In the genomic region with DNA sequence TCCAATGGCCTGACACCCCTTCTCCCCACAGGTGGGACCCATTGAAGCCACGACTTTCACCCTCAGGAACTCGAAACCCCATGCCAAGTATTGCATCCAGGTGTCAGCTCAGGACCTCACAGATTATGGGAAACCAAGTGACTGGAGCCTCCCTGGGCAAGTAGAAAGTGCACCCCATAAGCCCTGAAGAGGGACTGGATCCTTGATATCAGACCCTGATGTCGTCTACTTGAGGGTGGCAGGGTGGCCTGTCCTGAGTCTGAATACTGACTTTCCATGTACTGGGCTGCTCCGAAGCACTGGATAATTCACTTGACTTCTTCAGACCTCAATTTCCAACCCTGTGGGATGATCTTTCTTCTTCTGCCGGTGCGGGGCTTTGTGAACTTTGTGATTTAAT, we compare ENCODE assay signal across 9 mouse cellular contexts. TPM values are rescaled to one million over a fixed set of nuclear protein-coding genes. Genes with fewer than 3 reads are reported as not detected.
DNase-seq lines count a peak whose midpoint lies in the region; ATAC-seq lines count a peak whose summit lies in the region.
"Had no signal": no experiment of that assay in that cellular context is flagged by ENCODE, and none has a peak within 500 bp of the region (broad histone marks: within the 10 kb centered on the region; RNA-seq: fewer than 3 reads in every experiment).

No protein-coding gene starts in this region.

- no peaks in the 10 kb centered on the region for H3K9me3 ChIP-seq in lung, embryonic 16.5 days (ENCODE audit: control insufficient read depth, low read length)
- no peaks in the 10 kb centered on the region for H3K9me3 ChIP-seq in intestine, embryonic 16.5 days (ENCODE audit: control insufficient read depth, low read length)
- H3K9me3 ChIP-seq in neural tube, embryonic 13.5 days = no peaks in the 10 kb centered on the region

- H3K4me3 ChIP-seq in lung, embryonic 16.5 days (ENCODE audit: low read length) = peak overlapping the region; percentile 45
- H3K4me3 ChIP-seq in intestine, embryonic 16.5 days (ENCODE audit: low read length) = peak overlapping the region; percentile 59
- peak overlapping the region; percentile 44 for H3K4me3 ChIP-seq in neural tube, embryonic 13.5 days

- ATAC-seq in lung, embryonic 16.5 days (ENCODE audit: low read depth) = no peak
- no peak for ATAC-seq in intestine, embryonic 16.5 days
- ATAC-seq in neural tube, embryonic 13.5 days (ENCODE audit: low read depth) = no peak

- H3K9ac ChIP-seq in lung, embryonic 16.5 days (ENCODE audit: low read length) = peak overlapping the region; percentile 21; the same call in 1 of the 2 replicates
- 0 out of 2 replicates have a peak overlapping the region, but pooled peaks have one; percentile 63 for H3K9ac ChIP-seq in intestine, embryonic 16.5 days (ENCODE audit: low read depth, low read length)
- H3K9ac ChIP-seq in neural tube, embryonic 13.5 days = peak overlapping the region; percentile 57

- H3K4me2 ChIP-seq in lung, embryonic 16.5 days (ENCODE audit: low read depth, low read length) = peak overlapping the region; percentile 46
- H3K4me2 ChIP-seq in intestine, embryonic 16.5 days (ENCODE audit: low read depth, low read length) = peak overlapping the region; percentile 68
- peak overlapping the region; percentile 66 for H3K4me2 ChIP-seq in neural tube, embryonic 13.5 days

- H3K27ac ChIP-seq in lung, embryonic 16.5 days (ENCODE audit: low read length) = no peak overlapping the region
- H3K27ac ChIP-seq in intestine, embryonic 16.5 days (ENCODE audit: low read length) = no peak overlapping the region
- H3K27ac ChIP-seq in neural tube, embryonic 13.5 days (replicated peaks) = peak overlapping the region; percentile 34
- H3K27ac ChIP-seq: macrophage had no signal

- H3K36me3 ChIP-seq in lung, embryonic 16.5 days (ENCODE audit: control insufficient read depth, insufficient read depth, low read length) = peaks cover under 1% of the 10 kb centered on the region
- H3K36me3 ChIP-seq in intestine, embryonic 16.5 days (ENCODE audit: control insufficient read depth, insufficient read depth, low read length) = no peaks in the 10 kb centered on the region
- H3K36me3 ChIP-seq in neural tube, embryonic 13.5 days = peaks cover 8% of the 10 kb centered on the region; the same call in 1 of the 2 replicates

- 32% methylated on average over 6 of the region's 6 CpGs for WGBS in lung, embryonic 16.5 days
- 42% methylated on average over 6 of the region's 6 CpGs for WGBS in intestine, embryonic 16.5 days
- 38% methylated on average over 6 of the region's 6 CpGs for WGBS in neural tube, embryonic 13.5 days

- peak; percentile 2 to 3 for DNase-seq in adrenal gland, postnatal 4 days (ENCODE audit: low spot score in 2 of 2)
- no peak for DNase-seq in adrenal gland, adult 18-20 months (ENCODE audit: low spot score in 2 of 2)
- no peak for DNase-seq in lung, postnatal 14 days
- DNase-seq in natural killer cell, adult 2 months (ENCODE audit: low spot score in 2 of 2) = no peak
- DNase-seq in adrenal gland, adult 8-10 months = no peak

- H3K27me3 ChIP-seq in lung, embryonic 16.5 days (ENCODE audit: control insufficient read depth, insufficient read depth, low read depth, low read length) = peaks cover 4% of the 10 kb centered on the region; the same call in 1 of the 2 replicates
- H3K27me3 ChIP-seq in intestine, embryonic 16.5 days (replicated peaks; ENCODE audit: control insufficient read depth, insufficient read depth, low read length) = peaks cover 3% of the 10 kb centered on the region; the same call in 1 of the 2 replicates
- peaks cover 20% of the 10 kb centered on the region for H3K27me3 ChIP-seq in neural tube, embryonic 13.5 days

- peaks cover 15% of the 10 kb centered on the region for H3K4me1 ChIP-seq in lung, embryonic 16.5 days (replicated peaks; ENCODE audit: control insufficient read depth, insufficient read depth, low read length)
- H3K4me1 ChIP-seq in intestine, embryonic 16.5 days (ENCODE audit: control insufficient read depth, insufficient read depth, low read length) = peaks cover 23% of the 10 kb centered on the region
- H3K4me1 ChIP-seq in neural tube, embryonic 13.5 days (replicated peaks) = peaks cover 40% of the 10 kb centered on the region

RNA-seq across cellular contexts. Expression of a gene that starts 2.3 kb away (rescaled TPM):
- 10 to 100 TPM; 22.7 to 26.9 TPM for total RNA-seq in adrenal gland, postnatal 4 days (2021)
- 10 to 100 TPM; 17.4 to 17.9 TPM for total RNA-seq in adrenal gland, adult 18-20 months (2021)
- 25.5 and 27.3 TPM in 2 replicates for polyA plus RNA-seq in lung, embryonic 16.5 days (2015; fragmentation: Nextera tagmentation; extraction: Ambion mirVana)
- polyA plus RNA-seq in intestine, embryonic 16.5 days (2015; fragmentation: Nextera tagmentation; extraction: Ambion mirVana) = 19.7 and 21.5 TPM in 2 replicates
- polyA plus RNA-seq in neural tube, embryonic 13.5 days (2015; fragmentation: Nextera tagmentation; extraction: Ambion mirVana) = 21.1 and 24.1 TPM in 2 replicates
- total RNA-seq in adrenal gland, adult 8-10 months (2022) = 10 to 100 TPM; 18.6 to 21.4 (median 20.3) TPM

RNA-seq across cellular contexts. Expression of a gene that starts 4.2 kb away (rescaled TPM):
- total RNA-seq in adrenal gland, postnatal 4 days (2021) = 1 to 10 TPM; 2.1 to 3.0 TPM
- total RNA-seq in adrenal gland, adult 18-20 months (2021) = 1 to 10 TPM in 1 of 2 experiments, under 1 TPM in 1; 0.70 to 1.3 TPM
- 2.0 and 2.8 TPM in 2 replicates for polyA plus RNA-seq in lung, embryonic 16.5 days (2015; fragmentation: Nextera tagmentation; extraction: Ambion mirVana)
- 2.6 and 2.9 TPM in 2 replicates for polyA plus RNA-seq in intestine, embryonic 16.5 days (2015; fragmentation: Nextera tagmentation; extraction: Ambion mirVana)
- 4.1 and 5.1 TPM in 2 replicates for polyA plus RNA-seq in neural tube, embryonic 13.5 days (2015; fragmentation: Nextera tagmentation; extraction: Ambion mirVana)
- 1 to 10 TPM in 3 of 4 experiments, under 1 TPM in 1; 0.49 to 2.0 (median 1.5) TPM for total RNA-seq in adrenal gland, adult 8-10 months (2022)

RNA-seq across cellular contexts. Expression of a gene that starts 7.3 kb away (rescaled TPM):
- total RNA-seq in adrenal gland, postnatal 4 days (2021) = 1 to 10 TPM; 7.2 to 8.0 TPM
- 1 to 10 TPM; 2.3 to 3.5 TPM for total RNA-seq in adrenal gland, adult 18-20 months (2021)
- polyA plus RNA-seq in lung, embryonic 16.5 days (2015; fragmentation: Nextera tagmentation; extraction: Ambion mirVana) = 6.1 and 8.3 TPM in 2 replicates
- 4.1 and 4.4 TPM in 2 replicates for polyA plus RNA-seq in intestine, embryonic 16.5 days (2015; fragmentation: Nextera tagmentation; extraction: Ambion mirVana)
- polyA plus RNA-seq in neural tube, embryonic 13.5 days (2015; fragmentation: Nextera tagmentation; extraction: Ambion mirVana) = 9.0 and 9.6 TPM in 2 replicates
- 1 to 10 TPM; 2.9 to 7.1 (median 4.9) TPM for total RNA-seq in adrenal gland, adult 8-10 months (2022)

RNA-seq across cellular contexts. Expression of a gene that starts 13.7 kb away (rescaled TPM):
- total RNA-seq in adrenal gland, postnatal 4 days (2021) = 10 to 100 TPM in 1 of 2 experiments, 1 to 10 TPM in 1; 7.3 to 16.9 TPM
- 1 to 10 TPM; 2.0 to 2.2 TPM for total RNA-seq in adrenal gland, adult 18-20 months (2021)
- polyA plus RNA-seq in lung, embryonic 16.5 days (2015; fragmentation: Nextera tagmentation; extraction: Ambion mirVana) = 6.8 and 7.3 TPM in 2 replicates
- polyA plus RNA-seq in intestine, embryonic 16.5 days (2015; fragmentation: Nextera tagmentation; extraction: Ambion mirVana) = 8.6 and 9.0 TPM in 2 replicates
- 150 and 161 TPM in 2 replicates for polyA plus RNA-seq in neural tube, embryonic 13.5 days (2015; fragmentation: Nextera tagmentation; extraction: Ambion mirVana)
- total RNA-seq in adrenal gland, adult 8-10 months (2022) = 1 to 10 TPM; 1.7 to 4.8 (median 3.0) TPM
- polyA plus RNA-seq: macrophage had no signal

RNA-seq across cellular contexts. Expression of a gene that starts 29.7 kb away (rescaled TPM):
- total RNA-seq in adrenal gland, postnatal 4 days (2021) = 1 to 10 TPM; 4.1 to 9.2 TPM
- total RNA-seq in adrenal gland, adult 18-20 months (2021) = 1 to 10 TPM; 2.3 to 4.3 TPM
- 4.5 and 6.8 TPM in 2 replicates for polyA plus RNA-seq in lung, embryonic 16.5 days (2015; fragmentation: Nextera tagmentation; extraction: Ambion mirVana)
- 8.4 and 9.7 TPM in 2 replicates for polyA plus RNA-seq in intestine, embryonic 16.5 days (2015; fragmentation: Nextera tagmentation; extraction: Ambion mirVana)
- polyA plus RNA-seq in neural tube, embryonic 13.5 days (2015; fragmentation: Nextera tagmentation; extraction: Ambion mirVana) = 145 and 165 TPM in 2 replicates
- 1 to 10 TPM in 3 of 4 experiments, under 1 TPM in 1; 0.87 to 3.4 (median 2.9) TPM for total RNA-seq in adrenal gland, adult 8-10 months (2022)
- polyA plus RNA-seq: macrophage had no signal

Comparison
In these comparisons a context has a peak if more than half of its experiments do, and no peak if none do; other contexts are left out.
1. DNase-seq: peak in adrenal gland, postnatal 4 days (2 of 2); none in adrenal gland, adult 18-20 months (0 of 2), lung, postnatal 14 days (single experiment), natural killer cell, adult 2 months (0 of 2) and adrenal gland, adult 8-10 months (single experiment).
2. Peak in every context shown above with its lines, with median percentiles within 50 percentile points of each other: H3K4me2 ChIP-seq, H3K4me3 ChIP-seq and H3K9ac ChIP-seq.